Mouse (Mus musculus): ENCODE results near the gene Kcnip2. TPM values are rescaled to one million over a fixed set of nuclear protein-coding genes. Genes with fewer than 3 reads are reported as not detected.

Gene Kcnip2
- total and polyA plus RNA-seq, 3 experiments = not detected

DNA sequence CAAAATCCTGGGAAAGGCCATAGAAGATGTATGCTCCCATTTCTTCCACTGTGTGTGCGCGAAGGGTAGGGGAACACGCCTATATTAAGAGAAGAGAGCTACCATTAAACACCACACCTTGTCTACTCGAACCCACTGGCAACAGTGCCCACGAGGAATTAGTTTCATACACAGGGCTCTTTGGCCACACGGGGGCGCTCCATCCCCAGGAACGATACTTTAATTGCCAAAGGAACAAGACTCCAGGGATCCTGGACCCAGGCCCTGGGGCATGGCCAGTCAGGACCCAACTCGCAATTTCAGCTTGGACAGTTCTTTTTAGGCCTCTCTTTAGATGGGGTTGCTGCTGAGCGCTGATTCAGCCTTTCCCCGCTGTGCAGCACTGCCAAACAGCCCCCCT is 2.6 kb downstream of the Kcnip2 start (continued):
- TF ChIP-seq MEF2A (IDR thresholded peaks at IDR 0.05; ENCODE audit: borderline replicate concordance, low read depth, low read length) = no peak
- TF ChIP-seq NELFE (IDR thresholded peaks at IDR 0.05; ENCODE audit: low read depth, low read length) = no peak
- TF ChIP-seq CHD2 (IDR thresholded peaks at IDR 0.05; ENCODE audit: low read length) = no peak
- TF ChIP-seq ETS1 (conservative IDR thresholded peaks at IDR 0.05; ENCODE audit: low read depth, low read length) = no peak
- 0 out of 2 replicates have a peak, but pooled peaks have one; percentile 35 for TF ChIP-seq MYC (IDR thresholded peaks at IDR 0.05; ENCODE audit: low read depth, low read length)
- no peak for TF ChIP-seq POLR2A (IDR thresholded peaks at IDR 0.05; ENCODE audit: low read depth, low read length)
- TF ChIP-seq MAZ (IDR thresholded peaks at IDR 0.05; ENCODE audit: low read depth, low read length) = no peak
- TF ChIP-seq POLR2AphosphoS2 (IDR thresholded peaks at IDR 0.05; ENCODE audit: low read depth, low read length) = no peak
- TF ChIP-seq BHLHE40 (IDR thresholded peaks at IDR 0.05; ENCODE audit: low read depth, low read length) = no peak
- peak; percentile 9; the same call in 1 of the 2 replicates for TF ChIP-seq ZC3H11A (IDR thresholded peaks at IDR 0.05; ENCODE audit: low read depth, low read length)
- no peak for TF ChIP-seq RCOR1 (conservative IDR thresholded peaks at IDR 0.05; ENCODE audit: low read depth, low read length)
- TF ChIP-seq USF2 (conservative IDR thresholded peaks at IDR 0.05; ENCODE audit: low read depth, low read length) = no peak

DNA sequence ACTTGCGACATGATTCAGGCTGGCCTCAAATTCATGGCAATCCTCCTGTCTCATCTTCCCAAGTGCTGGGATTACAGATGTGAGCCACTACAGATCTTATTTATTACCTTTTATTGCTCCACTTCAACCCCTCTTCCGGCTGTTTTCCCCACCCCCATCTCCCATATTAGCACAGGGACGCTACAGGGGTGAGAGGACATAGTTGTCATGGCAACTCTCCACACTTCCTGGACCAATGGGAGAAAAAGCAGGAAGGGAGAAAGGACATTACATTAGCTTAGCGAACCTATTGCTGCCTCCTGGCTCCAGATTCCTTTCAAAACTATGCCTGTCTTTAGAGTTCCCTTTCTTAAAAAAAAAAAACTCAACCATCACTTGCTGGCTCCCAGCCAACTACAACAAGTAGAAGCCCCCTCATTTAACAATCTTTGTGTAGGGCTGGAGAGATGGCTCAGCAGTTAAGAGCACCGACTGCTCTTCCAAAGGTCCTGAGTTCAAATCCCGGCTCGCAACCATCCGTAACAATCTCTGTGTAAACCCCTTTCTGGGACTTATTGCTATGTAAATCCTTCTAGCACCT is 3.1 kb downstream of the Kcnip2 start:
- no peaks in the 10 kb centered on the region for H3K9me3 ChIP-seq (replicated peaks; ENCODE audit: low read length)
- no peak overlapping the region for H3K27ac ChIP-seq (ENCODE audit: insufficient read depth, low read depth)
- peak overlapping the region; percentile 90 for H3K4me2 ChIP-seq (ENCODE audit: insufficient read depth, low read depth, poor library complexity, severe bottlenecking)
- no peak for DNase-seq (ENCODE audit: extremely low read depth)
- in situ Hi-C loops (cut with MboI; ENCODE audit: low pct_ligation_motif_present, low pct_unique_long_range_greater_than_20kb, low sequenced_read_pairs) (loop anchor here (5.0 kb wide), 1 partner anchor 135 kb away; no protein-coding TSS in a partner anchor), dilution Hi-C loops (cut with MboI; ENCODE audit: extremely low pct_ligation_motif_present, extremely low pct_unique_long_range_greater_than_20kb, low sequenced_read_pairs) (no loop called here)
- no peak overlapping the region for H3K4me3 ChIP-seq (replicated peaks in 1 of 3; ENCODE audit: low read depth in 2 of 3, low read length in 2 of 3, poor library complexity in 1 of 3)
- peaks cover 0 to 15% of the 10 kb centered on the region in 2 experiments; a peak in 2 of 4 replicates for H3K4me1 ChIP-seq (ENCODE audit: control insufficient read depth in 1 of 2, insufficient read depth in 2 of 2)
- no peaks in the 10 kb centered on the region for H3K79me2 ChIP-seq (replicated peaks; ENCODE audit: control insufficient read depth, extremely low read depth, insufficient read depth, poor library complexity, severe bottlenecking)
- H3K27me3 ChIP-seq (replicated peaks) = no peaks in the 10 kb centered on the region
- no peaks in the 10 kb centered on the region for H3K36me3 ChIP-seq (replicated peaks in 1 of 2; ENCODE audit: control insufficient read depth in 1 of 2, insufficient read depth in 1 of 2, low read length in 1 of 2)
- no peak for TF ChIP-seq MAX (IDR thresholded peaks at IDR 0.05; ENCODE audit: low read length)
- no peak for TF ChIP-seq EP300 (IDR thresholded peaks at IDR 0.05; ENCODE audit: low read length)
- 0 out of 2 replicates have a peak overlapping the region, but pooled peaks have one; percentile 39 for H3K9ac ChIP-seq (ENCODE audit: insufficient read depth, low read depth)

DNA sequence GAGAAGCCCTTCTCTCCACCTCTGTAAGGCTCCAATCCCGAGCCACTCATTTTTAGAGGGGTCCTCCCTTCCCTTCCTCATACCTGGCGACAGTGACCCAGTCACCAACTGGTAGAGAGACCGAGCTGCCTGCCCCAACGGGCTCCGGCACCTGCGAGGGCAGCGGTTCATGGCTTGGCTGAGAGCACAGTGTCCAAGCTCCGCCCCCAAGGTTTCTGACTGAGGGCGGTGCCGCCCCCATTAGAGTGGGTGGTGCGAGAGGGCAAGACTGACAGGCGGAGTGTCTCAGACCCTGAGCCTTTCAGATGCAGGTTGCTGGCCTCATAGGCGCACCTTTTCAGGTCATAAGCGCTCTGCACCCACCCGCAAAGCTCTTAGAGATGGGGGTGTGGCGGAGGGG is 3.7 kb downstream of the Kcnip2 start:
- TF ChIP-seq MXI1 (IDR thresholded peaks at IDR 0.05; ENCODE audit: low read depth, low read length) (no peak), SIN3A (IDR thresholded peaks at IDR 0.05; ENCODE audit: low read length) (no peak), IRF4 (IDR thresholded peaks at IDR 0.05; ENCODE audit: low read depth, low read length) (no peak), JUND (conservative IDR thresholded peaks at IDR 0.05; ENCODE audit: low read depth, low read length) (no peak), JUN (IDR thresholded peaks at IDR 0.05; ENCODE audit: insufficient read depth, low read depth, low read length) (no peak), RAD21 (IDR thresholded peaks at IDR 0.05; ENCODE audit: low read depth, low read length) (no peak), E2F4 (IDR thresholded peaks at IDR 0.05; ENCODE audit: insufficient replicate concordance, low read depth, low read length) (no peak), ZKSCAN1 (IDR thresholded peaks at IDR 0.05; ENCODE audit: borderline replicate concordance, low read depth, low read length) (no peak), USF2 (conservative IDR thresholded peaks at IDR 0.05; ENCODE audit: low read depth, low read length) (no peak), RCOR1 (conservative IDR thresholded peaks at IDR 0.05; ENCODE audit: low read depth, low read length) (no peak), GABPA (IDR thresholded peaks at IDR 0.05; ENCODE audit: insufficient replicate concordance, low read depth, low read length) (no peak), NRF1 (IDR thresholded peaks at IDR 0.05; ENCODE audit: low read depth, low read length) (no peak), MYC (IDR thresholded peaks at IDR 0.05; ENCODE audit: low read depth, low read length) (no peak), MAZ (IDR thresholded peaks at IDR 0.05; ENCODE audit: low read depth, low read length) (no peak), MAX (IDR thresholded peaks at IDR 0.05; ENCODE audit: low read length) (no peak)
- H3K27me3 ChIP-seq (replicated peaks) = no peaks in the 10 kb centered on the region

More for the DNA sequence above, 3.7 kb downstream of the Kcnip2 start:
- peaks cover 0 to 15% of the 10 kb centered on the region in 2 experiments; a peak in 2 of 4 replicates for H3K4me1 ChIP-seq (ENCODE audit: control insufficient read depth in 1 of 2, insufficient read depth in 2 of 2)
- H3K36me3 ChIP-seq (replicated peaks in 1 of 2; ENCODE audit: control insufficient read depth in 1 of 2, insufficient read depth in 1 of 2, low read length in 1 of 2) = no peaks in the 10 kb centered on the region
- no peaks in the 10 kb centered on the region for H3K9me3 ChIP-seq (replicated peaks; ENCODE audit: low read length)
- no peaks in the 10 kb centered on the region for H3K79me2 ChIP-seq (replicated peaks; ENCODE audit: control insufficient read depth, extremely low read depth, insufficient read depth, poor library complexity, severe bottlenecking)
- peak overlapping the region; percentile 90 for H3K4me2 ChIP-seq (ENCODE audit: insufficient read depth, low read depth, poor library complexity, severe bottlenecking)
- H3K27ac ChIP-seq (ENCODE audit: insufficient read depth, low read depth) = no peak overlapping the region
- in situ Hi-C loops (cut with MboI; ENCODE audit: low pct_ligation_motif_present, low pct_unique_long_range_greater_than_20kb, low sequenced_read_pairs) (loop anchor here (5.0 kb wide), 1 partner anchor 135 kb away; no protein-coding TSS in a partner anchor), dilution Hi-C loops (cut with MboI; ENCODE audit: extremely low pct_ligation_motif_present, extremely low pct_unique_long_range_greater_than_20kb, low sequenced_read_pairs) (no loop called here)
- peak overlapping the region in 1 of 3 experiments; percentile 45 for H3K4me3 ChIP-seq (replicated peaks in 1 of 3; ENCODE audit: low read depth in 2 of 3, low read length in 2 of 3, poor library complexity in 1 of 3)
- peak overlapping the region; percentile 39; the same call in 1 of the 2 replicates for H3K9ac ChIP-seq (ENCODE audit: insufficient read depth, low read depth)
- peak; percentile 62 for DNase-seq (ENCODE audit: extremely low read depth)
